Comparison of ENCODE assay signal across 26 mouse cellular contexts in the genomic region with DNA sequence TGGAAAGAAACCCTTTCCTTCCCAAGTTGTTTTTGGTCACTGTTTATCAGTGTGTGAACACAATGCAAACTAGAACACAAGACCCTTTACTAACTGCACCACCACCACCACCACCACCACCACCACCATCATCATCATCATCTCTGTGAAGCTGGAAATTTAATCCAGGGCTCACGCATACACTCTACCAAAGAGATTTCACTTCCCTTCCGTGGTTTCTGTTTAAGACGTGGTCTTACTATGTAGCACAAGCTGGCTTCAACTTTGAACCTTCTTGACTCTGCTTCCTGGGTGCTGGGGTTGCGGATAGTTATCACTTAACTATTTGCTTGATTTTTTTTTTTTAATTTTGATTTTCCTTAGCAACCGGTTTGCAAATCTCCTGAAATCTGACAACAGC.
"Had no signal": no experiment of that assay in that cellular context is flagged by ENCODE, and none has a peak within 500 bp of the region (broad histone marks: within the 10 kb centered on the region; RNA-seq: fewer than 3 reads in every experiment).

No protein-coding gene starts in this region.

- H3K36me3 ChIP-seq: heart, embryonic 13.5 days; heart, embryonic 15.5 days; hindbrain, embryonic 10.5 days; hindbrain, embryonic 12.5 days; intestine, embryonic 15.5 days; limb, embryonic 10.5 days; limb, embryonic 12.5 days; liver, embryonic 13.5 days; liver, embryonic 15.5 days had no signal

- H3K4me2 ChIP-seq: heart, embryonic 11.5 days; heart, embryonic 13.5 days; heart, embryonic 15.5 days; hindbrain, embryonic 12.5 days; hindbrain, embryonic 14.5 days; intestine, embryonic 15.5 days; limb, embryonic 12.5 days; liver, embryonic 11.5 days; liver, embryonic 13.5 days; liver, embryonic 15.5 days had no signal

- H3K27ac ChIP-seq: heart, embryonic 13.5 days; heart, embryonic 15.5 days; hindbrain, embryonic 10.5 days; hindbrain, embryonic 12.5 days; hindbrain, embryonic 14.5 days; intestine, embryonic 15.5 days; layer of hippocampus, adult 2 months; limb, embryonic 10.5 days; limb, embryonic 12.5 days; liver, embryonic 13.5 days; liver, embryonic 15.5 days had no signal

- DNase-seq: gastrocnemius, postnatal 14 days; gastrocnemius, postnatal 36 days; heart, postnatal 14 days; heart, postnatal 36 days; kidney, adult 18-20 months; kidney, adult 8-10 months; kidney, postnatal 10 days; kidney, postnatal 25 days; kidney, postnatal 4 days; layer of hippocampus, postnatal 36 days; liver; liver, embryonic 13.5 days had no signal

- H3K9me3 ChIP-seq: heart, embryonic 13.5 days; heart, embryonic 15.5 days; hindbrain, embryonic 10.5 days; hindbrain, embryonic 12.5 days; intestine, embryonic 15.5 days; limb, embryonic 10.5 days; limb, embryonic 12.5 days; liver, embryonic 13.5 days; liver, embryonic 15.5 days had no signal

- H3K27me3 ChIP-seq: heart, embryonic 13.5 days; heart, embryonic 15.5 days; intestine, embryonic 15.5 days; liver, embryonic 13.5 days had no signal

- H3K4me3 ChIP-seq: heart, embryonic 13.5 days; heart, embryonic 15.5 days; hindbrain, embryonic 10.5 days; hindbrain, embryonic 12.5 days; intestine, embryonic 15.5 days; layer of hippocampus, adult 2 months; limb, embryonic 10.5 days; limb, embryonic 12.5 days; liver, embryonic 13.5 days; liver, embryonic 15.5 days had no signal

- H3K9ac ChIP-seq: heart, embryonic 13.5 days; heart, embryonic 15.5 days; hindbrain, embryonic 12.5 days; hindbrain, embryonic 14.5 days; intestine, embryonic 15.5 days; limb, embryonic 12.5 days; liver, embryonic 13.5 days; liver, embryonic 15.5 days had no signal

- H3K4me1 ChIP-seq: hindbrain, embryonic 10.5 days; hindbrain, embryonic 12.5 days; intestine, embryonic 15.5 days; limb, embryonic 10.5 days; limb, embryonic 12.5 days; liver, embryonic 13.5 days had no signal

- ATAC-seq: inflammation-experienced regulatory T-cells, adult 6 months; intestine, embryonic 15.5 days; intestine, postnatal 0 days had no signal
